Mouse (Mus musculus): ENCODE data around the gene Dagla.

Dagla gene

DNA sequence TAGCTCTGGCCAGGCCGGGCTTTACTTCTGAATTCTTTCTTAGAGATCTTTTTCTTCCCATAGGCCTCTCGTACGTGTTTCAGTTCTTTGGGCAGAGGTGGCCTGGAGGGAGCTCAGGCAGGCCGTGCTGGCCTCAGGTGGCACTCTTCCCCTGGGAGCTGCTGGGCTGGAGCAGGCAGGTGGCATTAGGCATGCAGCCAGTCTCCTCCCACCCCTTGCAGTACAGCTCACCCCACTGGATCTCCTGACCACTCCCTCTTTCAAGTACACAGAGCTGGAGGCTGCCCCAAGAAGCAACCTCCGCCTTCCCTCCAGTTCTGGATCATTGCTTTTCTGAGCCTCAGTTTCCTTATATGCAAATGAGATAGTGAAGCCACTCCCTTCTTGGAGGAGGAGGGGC, 26.9 kb downstream of the Dagla start:
- no peak for DNase-seq

DNA sequence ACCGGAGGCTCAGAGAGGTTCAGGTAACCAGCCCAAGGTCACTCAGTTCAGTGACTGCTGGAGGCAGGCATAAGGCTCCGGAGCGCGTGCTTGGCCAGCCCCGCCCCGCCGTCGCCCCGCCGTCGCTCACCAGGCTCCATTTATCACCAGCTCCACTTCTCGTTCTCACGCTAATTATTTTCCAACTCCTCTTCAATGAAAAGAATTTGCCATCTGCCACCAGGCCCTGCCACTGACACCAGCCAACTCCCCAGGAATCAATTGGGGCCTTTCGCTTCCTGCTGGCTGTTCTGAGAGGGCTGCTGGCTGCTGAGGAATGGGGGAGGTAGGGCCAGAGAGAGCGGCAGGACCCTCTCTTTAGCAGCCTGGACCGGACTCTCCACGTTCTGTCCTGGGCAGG, 27.3 kb downstream of the Dagla start:
- no peak for DNase-seq

DNA sequence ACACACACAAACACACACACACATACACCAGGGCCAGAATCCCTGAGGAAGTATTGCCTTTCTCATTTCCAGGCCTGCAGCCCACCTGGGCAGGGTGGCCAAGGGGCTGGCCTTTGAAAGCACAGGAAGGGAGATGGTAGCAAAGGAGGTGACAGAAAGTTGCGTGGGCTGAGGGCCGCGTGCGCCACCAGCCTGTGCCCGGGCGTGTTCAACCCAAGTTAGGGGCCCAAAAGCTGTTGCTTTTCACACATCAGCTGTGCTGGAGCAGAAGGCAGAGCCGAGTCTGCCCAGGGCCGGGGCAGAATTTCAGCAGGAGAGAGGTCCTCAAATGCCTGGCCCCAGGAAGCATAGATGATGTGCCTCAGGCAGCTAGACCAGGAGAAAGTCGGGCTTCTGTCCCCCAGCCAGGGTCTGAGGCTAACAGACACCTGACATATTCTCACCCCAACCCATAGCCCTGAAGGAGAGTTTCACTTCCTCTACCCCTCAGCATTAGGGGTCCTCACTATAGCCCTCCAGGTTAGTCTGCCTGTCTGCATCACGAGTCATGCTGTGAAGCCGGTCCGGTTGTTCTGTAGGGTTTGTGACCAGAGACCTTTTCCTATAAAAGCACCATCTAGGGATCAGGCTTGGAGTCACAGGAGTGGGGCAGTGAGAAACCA, 28.1 kb downstream of the Dagla start:
- peak; percentile 29 for DNase-seq

DNA sequence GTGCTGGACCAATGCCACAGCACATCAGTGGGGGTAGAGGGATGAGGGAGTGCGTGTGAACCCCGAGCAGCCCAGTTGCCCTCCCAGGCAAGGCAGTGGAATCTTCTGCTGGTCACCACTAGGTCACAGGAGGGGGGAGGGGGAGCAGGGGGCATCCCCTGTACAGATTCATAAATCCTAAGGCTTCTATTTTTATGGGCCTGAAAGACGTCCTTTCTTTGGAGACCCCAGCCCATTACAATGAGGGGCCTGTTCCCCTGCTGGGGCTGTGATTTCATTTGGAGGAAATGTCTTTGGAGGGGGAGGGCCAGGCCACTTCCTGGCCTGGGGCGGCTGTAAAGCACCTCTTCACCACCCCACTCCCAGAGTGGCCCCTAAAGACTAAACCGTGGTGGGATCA, 30.6 kb downstream of the Dagla start:
- no peak for DNase-seq

DNA sequence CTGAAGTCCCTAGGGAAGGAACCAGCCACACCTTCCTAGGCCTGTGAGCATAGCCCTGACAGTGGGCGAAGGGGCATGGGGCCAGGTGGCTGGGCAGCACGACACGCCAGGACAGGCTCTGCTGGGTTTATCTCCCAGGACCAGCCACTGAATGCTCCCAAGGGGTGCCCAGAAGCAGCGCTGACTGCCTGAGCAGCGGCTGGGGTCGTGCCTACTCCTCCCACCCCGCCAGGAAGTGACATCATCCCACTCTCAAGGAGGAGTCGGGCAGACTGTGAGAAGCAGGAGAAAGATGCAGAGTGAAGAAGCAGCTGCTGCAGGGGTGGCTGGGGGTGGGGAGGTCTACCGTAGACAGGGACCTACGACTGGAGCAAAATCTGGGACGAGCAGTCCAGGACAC, 31.9 kb downstream of the Dagla start:
- DNase-seq, result peak; percentile 33

DNA sequence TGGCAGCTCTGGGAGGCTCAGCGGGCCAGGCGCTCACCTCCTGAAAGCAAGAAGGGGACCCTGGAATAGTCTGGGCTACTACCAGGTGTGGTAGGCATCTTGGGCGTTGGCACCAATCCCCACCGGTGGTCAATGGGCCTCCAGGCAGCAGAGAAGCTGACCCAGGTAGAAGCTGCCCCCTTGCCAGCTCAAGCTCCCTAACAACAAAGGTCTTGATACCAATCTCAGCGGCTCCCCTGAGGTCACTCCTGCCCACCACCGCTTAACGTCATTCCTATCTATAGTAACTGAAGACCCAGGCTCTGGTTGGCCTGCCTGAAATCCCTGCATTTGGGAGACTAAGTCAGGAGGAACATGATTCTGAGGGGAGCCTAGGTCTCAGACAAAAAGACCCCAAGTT, 33.1 kb downstream of the Dagla start:
- no peak for DNase-seq

DNA sequence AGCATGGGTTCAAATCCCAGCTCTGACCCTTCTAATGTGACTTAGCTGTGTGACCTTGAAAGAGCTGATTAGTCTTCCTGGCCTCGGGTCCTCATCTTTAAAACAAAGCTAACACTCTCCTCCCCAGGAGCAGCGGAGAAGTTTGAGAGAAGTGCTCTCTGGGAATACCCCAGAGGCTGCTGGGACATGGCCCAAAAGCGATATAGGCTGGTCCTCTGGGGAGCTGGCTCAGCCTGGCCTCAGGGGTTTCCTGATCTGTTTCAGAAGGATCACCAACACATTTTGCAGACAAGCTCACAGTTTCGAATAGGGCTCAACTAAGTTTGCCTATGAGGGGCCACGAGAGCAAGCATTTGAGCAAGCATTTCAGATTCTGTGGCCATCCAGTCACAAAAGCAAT, 34.3 kb downstream of the Dagla start:
- no peak for DNase-seq

DNA sequence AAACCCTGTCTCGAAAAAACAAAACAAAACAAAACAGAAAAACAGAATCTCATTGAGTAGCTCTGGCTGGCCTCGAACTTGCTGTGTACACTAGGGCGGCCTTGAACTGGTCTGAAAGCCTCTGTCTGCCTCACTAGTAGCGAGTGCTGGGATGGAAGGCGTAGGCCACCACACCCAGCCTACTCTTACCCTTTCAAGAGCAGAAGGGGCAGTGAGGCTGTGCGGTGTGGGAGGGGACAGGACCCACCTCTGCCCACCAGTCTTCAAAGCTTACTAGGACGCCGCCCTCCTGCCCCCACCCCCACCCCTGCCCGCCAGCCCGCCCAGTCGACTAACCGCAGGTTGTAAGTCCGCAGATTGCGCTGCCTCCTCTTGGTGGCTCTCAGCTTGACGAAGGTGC, 35.8 kb downstream of the Dagla start:
- DNase-seq, result no peak

DNA sequence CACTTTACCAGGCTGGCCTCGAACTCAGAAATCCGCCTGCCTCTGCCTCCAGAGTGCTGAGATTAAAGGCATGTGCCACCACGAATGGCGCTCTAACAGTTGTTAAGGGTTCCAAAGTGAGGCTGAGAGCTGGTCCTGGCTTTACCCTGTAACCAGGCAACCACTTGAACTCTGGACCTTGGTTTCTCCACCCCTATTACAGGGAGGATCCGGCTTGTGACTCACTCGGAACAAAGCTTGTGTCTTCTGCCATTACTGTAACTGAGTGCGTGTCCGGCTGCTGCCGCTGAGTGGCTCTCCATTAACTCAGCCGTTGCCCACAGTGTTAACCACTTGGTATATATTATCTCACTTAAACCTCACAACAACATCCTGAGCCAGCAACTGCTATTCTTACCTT, 36.7 kb downstream of the Dagla start:
- no peak for DNase-seq

DNA sequence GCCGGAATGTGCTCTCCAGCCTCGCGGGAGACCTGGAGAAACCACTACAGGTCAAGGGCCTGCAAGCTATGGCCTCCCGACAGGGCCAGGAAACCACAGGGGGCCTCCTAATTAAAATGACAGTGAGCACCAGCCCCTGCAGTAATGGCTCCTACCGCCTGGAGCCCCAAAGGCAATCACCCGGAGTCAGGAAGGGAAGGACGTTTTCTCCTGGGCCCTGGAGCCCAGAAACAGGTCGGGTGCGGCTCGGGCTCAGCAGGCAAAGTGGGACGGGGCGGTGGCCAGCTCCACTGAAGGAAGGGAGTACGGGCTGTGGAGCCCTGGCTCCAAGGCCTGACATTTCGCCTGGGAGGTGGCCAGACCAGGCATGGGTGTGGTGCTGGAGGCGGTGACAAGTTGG, 37.6 kb downstream of the Dagla start:
- DNase-seq, result no peak

DNA sequence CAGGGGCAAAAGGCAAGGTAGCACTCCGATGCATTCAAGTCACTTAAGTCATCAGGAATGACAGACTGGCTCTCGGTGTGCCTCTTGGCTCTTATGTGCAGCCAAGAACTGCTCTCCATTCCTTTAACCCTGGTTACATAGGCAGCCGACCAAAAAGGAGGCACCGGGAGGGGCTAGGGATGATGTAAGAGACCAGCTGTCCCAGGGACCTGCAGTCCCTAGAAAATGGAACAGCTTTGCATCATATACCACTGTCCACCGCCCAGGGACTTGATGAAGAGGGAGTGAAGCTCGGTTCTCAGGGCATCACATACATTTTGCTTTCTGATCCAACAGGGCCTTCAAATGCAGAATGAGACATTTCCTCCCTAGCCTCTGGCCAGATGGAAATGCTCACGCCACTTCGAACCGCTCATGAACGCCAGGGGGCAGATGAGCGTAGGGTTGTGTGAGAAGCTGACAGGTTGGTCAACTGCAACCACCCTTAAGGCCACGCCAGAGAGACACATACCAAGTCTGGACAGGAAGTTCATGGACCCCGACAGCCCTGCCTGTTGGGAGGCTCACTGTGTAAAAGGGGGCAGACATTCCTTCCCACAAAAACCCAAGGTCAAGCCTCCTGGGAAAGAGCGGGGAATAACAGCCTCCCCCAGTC, 38.4 kb downstream of the Dagla start:
- DNase-seq, result peak; percentile 65

DNA sequence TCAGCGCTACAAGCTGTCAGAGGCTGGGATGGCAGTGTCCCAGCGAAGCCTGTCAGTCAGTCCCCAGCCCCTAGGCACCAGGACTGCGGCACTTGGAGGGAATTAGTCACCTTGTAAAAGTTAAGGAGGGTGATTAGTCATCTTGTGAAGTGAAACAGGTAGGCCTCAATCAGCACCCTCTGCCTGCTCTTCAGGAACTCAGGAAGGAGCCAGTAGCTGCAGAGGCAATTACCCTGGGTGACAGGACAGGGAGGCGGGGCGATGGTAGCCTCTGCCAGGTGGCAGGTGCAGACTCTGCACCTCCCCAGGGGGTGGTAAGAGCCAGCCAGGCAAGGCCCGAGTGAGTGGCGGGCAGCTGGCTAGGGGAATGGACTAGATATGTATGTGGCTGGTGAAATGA, 43.3 kb downstream of the Dagla start:
- DNase-seq, result no peak

DNA sequence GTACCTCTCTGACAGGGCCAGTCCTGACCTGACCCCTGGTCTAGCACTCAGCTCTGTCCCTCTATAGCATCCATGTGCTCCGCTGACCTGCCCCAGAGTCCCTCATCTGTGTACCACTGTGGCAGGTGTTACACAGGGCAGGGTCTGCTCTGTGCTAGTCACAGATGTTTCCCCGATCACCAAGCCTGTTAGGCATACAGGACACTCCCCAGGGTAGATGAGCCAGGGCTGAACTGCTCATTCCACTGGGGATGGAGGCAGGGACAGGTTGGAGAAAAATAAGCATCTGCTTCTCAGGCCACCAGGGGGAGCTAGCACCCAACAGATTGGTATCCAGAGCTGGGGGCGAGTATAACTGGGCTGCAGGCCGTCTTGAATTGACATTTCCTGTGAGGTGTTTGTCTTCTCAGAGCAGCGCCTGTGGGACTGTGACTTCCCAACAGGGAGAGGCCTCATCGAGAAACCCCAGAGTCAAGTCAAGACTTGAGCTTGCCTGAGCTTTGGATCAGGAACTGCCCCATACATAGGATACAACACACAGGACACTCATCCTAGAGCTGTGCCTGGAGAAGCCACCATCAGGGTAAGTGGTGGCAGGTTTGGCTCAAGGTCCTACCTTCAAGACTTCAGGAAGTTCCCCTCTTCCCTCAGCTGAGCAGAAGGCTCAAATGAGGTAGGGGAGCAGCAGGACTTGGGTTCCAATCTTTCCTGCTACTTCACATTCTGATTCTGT, 46.2 kb downstream of the Dagla start:
- peak; percentile 91 for DNase-seq

DNA sequence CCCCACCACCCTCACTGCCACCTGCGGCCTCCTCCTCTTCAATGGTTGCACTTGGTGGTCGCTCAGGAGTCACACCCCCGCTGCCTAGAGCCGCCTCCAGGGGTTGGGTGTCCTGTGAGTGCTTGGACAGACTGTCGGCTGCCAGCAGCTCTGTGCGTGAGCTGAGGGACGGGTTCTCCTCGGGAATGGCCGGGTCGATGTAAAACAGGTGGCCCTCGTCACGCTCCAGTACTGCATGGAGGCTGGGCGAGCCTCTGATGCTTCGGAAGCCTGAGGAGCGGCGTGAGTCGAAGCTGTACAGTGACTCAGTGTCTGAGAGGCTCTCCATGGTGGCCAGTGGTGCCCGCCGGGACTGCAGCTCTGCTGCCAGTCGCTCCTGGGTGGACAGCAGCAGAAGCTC, 56.5 kb downstream of the Dagla start:
- no peak for DNase-seq

DNA sequence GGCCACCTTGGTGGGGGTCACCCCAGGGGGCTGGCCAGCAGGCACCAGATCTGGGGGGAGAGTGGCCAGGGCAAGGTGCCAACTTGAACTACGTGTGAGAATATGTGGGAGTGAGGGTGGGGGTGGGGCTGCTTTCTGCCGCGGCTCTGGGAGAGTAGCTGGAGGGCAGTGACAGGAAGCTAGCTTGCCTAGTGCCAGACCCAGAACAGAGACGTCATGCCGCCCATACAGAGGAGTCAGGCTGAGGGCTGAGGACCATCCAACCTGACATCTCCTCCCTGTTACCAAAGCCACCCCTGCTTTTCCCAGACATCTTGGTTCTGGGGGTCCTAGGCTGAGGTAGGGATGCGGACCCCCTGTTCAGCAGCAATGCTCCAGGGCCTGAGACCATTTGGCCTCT, 57.5 kb downstream of the Dagla start:
- no peak for DNase-seq

DNA sequence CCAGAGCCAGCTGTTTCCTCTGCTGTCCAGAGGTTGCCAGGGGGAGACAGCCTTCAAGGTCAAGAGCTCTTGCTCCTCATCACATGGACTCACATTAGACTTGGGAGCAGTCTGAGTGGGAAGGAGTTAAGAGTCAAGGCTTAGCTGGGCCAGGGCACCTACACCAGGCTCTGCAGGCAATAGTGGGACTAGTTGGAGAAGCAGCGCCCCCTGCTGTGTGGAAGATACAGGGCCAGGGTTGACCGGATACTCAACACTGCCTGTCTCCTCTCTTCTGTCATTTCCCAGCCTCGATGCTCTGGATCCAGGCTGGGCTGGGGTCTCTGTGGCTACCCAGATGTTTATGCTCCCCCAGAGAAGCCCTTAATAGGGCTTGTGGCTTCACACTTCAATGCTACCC, 60.5 kb downstream of the Dagla start:
- DNase-seq, result peak; percentile 70

DNA sequence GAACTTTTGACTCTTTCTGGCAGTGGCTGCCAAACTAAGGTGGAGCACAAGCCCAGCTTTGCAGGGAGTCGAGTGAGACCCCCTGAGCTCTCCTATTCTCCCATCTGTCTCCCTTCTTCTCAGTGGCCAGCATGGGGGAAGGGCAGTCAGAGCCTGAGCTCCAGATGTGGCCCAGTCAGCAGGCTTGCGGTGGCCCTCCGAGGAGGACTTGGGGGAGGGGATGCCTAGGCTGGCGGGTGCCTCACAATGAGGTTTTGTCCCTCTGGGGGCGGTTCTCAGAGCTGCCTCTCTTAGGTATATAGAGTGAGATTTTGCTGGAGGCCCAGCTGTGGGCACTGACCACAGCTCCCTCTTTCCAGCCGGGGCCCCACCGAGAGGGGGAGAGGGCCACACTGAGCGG, 61.8 kb downstream of the Dagla start:
- DNase-seq, result no peak

DNA sequence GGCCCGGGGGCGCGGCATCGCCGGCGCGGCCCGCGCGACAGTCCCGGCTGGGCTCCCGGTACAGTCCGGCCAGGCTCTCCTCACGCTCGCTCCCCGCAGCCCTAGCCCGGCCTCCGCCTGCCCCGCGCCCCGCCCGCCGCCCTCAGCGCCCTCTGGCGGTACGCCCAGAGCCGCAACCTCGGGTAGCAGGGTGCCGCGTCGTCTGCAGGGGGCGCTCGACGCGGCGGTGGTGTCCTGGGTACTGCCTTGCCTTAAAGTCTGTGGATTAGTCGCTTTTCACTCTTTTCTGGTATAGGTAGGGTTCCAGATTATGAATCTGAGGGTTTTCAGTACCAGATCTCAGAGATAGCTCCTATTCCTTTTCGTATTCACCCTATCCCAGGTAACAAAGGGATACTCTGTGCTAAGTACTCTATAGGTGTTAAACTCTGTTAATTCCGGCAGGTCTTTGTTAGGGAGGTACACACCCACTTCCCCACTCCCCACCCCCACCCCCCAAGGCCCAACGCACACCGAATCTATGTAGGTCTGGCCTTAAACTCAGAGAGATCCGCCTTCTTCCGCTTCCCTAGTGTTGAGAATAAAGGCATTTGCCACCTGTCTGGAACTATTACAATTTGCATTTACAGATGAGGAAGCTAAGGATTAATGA, 63.9 kb downstream of the Dagla start, which contains the start of gene Myrf:
TSS of gene Myrf (minus strand) at position 95 of the 652 bp plus-strand sequence.
- DNase-seq, result peak; percentile 68

DNA sequence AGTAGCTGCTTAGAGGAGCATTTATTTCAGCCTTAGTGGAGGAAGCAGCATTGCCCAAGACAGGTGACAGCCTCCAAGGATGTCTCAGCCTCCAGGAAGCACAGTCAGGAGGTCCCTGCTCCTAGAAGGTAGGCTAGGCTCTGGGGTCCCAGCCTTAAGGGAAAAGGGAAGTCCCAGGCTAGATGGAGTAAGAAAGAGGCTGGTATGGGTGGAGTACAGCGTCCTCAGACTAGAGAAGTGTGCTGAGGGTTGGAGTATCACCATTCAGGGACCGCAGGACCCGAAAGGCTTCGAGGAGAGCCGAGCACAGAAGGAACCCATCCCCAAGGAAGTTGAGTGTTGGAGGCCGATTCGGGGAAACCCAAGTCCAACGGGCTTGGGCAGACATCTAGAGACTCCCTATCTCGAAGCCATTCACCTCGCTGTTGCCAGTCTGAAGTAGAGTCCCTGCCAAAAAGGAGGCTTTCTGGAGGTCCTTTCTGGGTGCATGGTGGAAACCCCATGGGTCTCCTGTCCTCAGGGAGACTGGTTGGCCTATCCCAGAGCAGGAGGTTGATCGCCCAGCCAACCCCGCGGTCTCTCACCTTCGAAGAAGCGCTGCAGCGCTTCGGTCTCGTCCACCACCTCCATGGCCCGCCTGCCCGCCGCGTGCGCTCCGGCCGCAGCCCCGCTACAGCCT, 64.6 kb downstream of the Dagla start:
- no peak for DNase-seq

DNA sequence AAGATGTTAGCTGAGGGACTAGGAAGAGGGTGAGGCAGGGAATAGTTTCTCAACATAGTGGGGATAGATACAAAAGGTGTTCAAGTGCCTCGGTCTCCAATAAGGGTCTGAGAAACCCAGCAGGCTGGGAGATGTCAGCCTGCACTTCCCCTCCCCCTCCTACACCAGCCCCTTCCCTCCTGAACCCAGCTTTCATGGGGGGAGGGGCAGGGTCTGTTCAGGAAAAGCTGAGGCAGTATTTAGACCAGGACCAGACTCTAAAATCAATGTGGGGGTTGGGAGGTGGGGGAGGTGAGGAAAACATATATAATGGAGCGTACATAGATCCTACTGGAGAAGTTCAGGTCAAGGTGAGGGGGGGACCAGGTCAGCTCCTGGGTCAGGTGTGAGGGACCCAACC, 65.3 kb downstream of the Dagla start:
- no peak for DNase-seq

DNA sequence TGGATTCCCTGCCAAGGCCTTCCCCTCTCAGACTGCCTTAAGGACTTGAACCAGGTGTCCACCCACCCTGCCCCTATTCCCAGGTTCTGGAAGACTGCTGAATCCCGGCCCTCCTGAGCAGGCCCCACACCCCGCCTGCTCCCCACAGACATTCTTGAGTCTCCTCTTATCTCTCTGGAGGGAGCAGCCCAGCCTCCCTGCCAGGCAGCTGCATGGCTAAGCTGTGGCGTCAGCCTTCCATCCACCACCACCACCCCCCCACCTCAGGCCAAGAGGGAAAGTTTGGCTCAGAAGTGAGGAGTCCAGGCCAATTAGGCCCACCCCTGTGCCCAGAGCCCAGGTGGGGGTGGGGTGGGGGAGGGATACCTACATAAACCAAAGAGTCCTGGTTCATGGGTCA, 66.2 kb downstream of the Dagla start:
- no peak for DNase-seq

DNA sequence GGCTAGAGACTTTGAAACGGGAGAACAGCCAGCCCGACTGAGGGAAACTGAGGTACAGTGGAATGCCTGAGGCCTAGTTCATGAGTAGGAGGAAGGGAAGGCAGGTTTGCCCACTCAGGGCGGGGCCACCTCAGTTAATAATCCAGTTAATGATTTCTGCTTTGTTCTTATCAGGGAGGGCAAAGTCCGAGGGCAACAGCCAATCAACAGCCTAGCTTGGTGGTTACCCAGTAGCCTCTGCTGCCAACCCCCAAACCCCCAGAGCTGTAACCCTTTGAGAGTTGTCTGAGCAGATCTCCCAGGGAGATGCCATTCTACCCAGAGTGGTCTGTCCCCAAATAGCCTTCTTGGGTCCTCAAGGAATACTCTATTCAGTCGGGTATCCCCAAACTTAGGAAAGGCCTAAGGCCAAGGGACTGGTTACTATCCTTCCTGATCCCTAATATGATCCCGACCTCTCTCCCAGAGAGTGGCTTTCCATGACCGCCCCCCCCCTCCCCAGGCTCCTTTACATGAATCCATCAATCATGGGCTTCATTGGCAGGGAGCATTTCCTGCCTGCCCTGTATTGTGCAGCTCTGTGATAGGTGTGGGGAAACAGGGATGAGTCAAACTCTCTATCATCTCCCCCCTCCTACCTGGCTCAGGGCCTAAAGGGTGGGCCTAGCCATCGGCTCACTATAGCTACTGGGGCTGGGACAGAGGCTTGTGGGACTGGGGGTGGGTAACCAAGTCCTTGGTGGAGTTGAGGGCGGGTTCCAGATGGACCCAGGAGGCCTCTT, 68.7 kb downstream of the Dagla start:
- no peak for DNase-seq
